Mouse (Mus musculus) hindlimb bud, embryonic 11.5 days (tissue): Measurements from ENCODE around the gene Elmod1.
"Not testable (repeated sequence)": the region's sequence is repeated elsewhere in the genome, so short reads cannot be mapped to it uniquely, and the experiment has no call there.

Source experiments
- DNase-seq: peaks from one replicate; pipeline ENCODE4 v3.0.0-alpha.2; 2012; ENCODE audit warnings: low read depth, low spot score; ENCODE audit errors: extremely low spot score

Gene Elmod1

GRCm38 (mm10) chr9:53975122-53975518 is at the start of gene Elmod1:
Gene Elmod1 (minus strand): TSS chr9:53975301.
- DNase-seq: no peak

- no peak for DNase-seq
Measured at GRCm38 (mm10) chr9:54022795-54023194, 47.7 kb upstream of the Elmod1 start.

GRCm38 (mm10) chr9:53994528-53994927 is 19.4 kb upstream of the Elmod1 start:
- no peak for DNase-seq

- DNase-seq: not testable (repeated sequence)
Measured at GRCm38 (mm10) chr9:53992567-53992966, 17.5 kb upstream of the Elmod1 start.

- no peak for DNase-seq
Measured at GRCm38 (mm10) chr9:53990921-53991320, 15.8 kb upstream of the Elmod1 start.

GRCm38 (mm10) chr9:53986972-53987371 is 11.9 kb upstream of the Elmod1 start:
- no peak for DNase-seq

- DNase-seq: no peak
Measured at GRCm38 (mm10) chr9:53984868-53985267, 9.8 kb upstream of the Elmod1 start.

- DNase-seq: no peak
Measured at GRCm38 (mm10) chr9:53974328-53975121, 576 bp downstream of the Elmod1 start.

GRCm38 (mm10) chr9:53973929-53974327 is 1.2 kb downstream of the Elmod1 start:
- DNase-seq: no peak

- no peak for DNase-seq
Measured at GRCm38 (mm10) chr9:53973241-53973640, 1.9 kb downstream of the Elmod1 start.

GRCm38 (mm10) chr9:53972358-53972757 is 2.7 kb downstream of the Elmod1 start:
- DNase-seq: no peak

GRCm38 (mm10) chr9:53967610-53968368 is 7.3 kb downstream of the Elmod1 start:
- DNase-seq: no peak

GRCm38 (mm10) chr9:53957021-53957420 is 18.1 kb downstream of the Elmod1 start:
- no peak for DNase-seq

- no peak for DNase-seq
Measured at GRCm38 (mm10) chr9:53954853-53955252, 20.2 kb downstream of the Elmod1 start.

GRCm38 (mm10) chr9:53947463-53947862 is 27.6 kb downstream of the Elmod1 start:
- no peak for DNase-seq

GRCm38 (mm10) chr9:53938555-53938954 is 36.5 kb downstream of the Elmod1 start:
- no peak for DNase-seq

- DNase-seq: no peak
Measured at GRCm38 (mm10) chr9:53934179-53934578, 40.9 kb downstream of the Elmod1 start.

GRCm38 (mm10) chr9:53933375-53933774 is 41.7 kb downstream of the Elmod1 start:
- DNase-seq: no peak

GRCm38 (mm10) chr9:53930906-53931305 is 44.2 kb downstream of the Elmod1 start:
- no peak for DNase-seq

GRCm38 (mm10) chr9:53921061-53921460 is 54.0 kb downstream of the Elmod1 start:
- DNase-seq: no peak

- DNase-seq: no peak
Measured at GRCm38 (mm10) chr9:53915929-53916721, 59.0 kb downstream of the Elmod1 start.
